Mouse (Mus musculus): Measurements from ENCODE around the gene Pip4k2b.
"Not testable (repeated sequence)": the region's sequence is repeated elsewhere in the genome, so short reads cannot be mapped to it uniquely, and the experiment has no call there.

Pip4k2b gene

DNA sequence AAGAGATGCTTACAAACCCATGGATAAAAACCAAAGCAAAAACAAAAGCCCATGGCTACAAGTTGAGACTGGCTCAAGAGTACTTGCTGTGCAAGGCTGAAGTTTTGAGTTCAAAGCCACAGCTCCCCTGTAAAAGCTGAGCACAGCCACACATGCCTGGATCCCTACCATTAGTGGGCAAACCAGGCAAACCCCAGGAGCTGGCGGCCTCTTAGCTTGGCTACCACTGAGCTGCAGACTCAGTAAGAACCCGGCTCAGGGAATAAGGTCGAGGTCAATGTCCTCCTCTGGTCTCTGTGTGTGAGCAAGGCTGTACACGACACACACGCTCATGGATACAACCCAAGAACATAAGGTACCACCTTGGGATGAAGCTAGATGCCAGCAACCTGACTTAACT, 4.0 kb upstream of the Pip4k2b start:
- no peak for DNase-seq (ENCODE audit: low spot score)

- DNase-seq (ENCODE audit: low spot score), result no peak
These were observed 3.3 kb upstream of the Pip4k2b start for GRCm38 (mm10) chr11:97747773-97748172.

- DNase-seq (ENCODE audit: low spot score), result no peak
These were observed 822 bp upstream of the Pip4k2b start for GRCm38 (mm10) chr11:97745331-97745721.

GRCm38 (mm10) chr11:97744718-97745330, 320 bp upstream of the Pip4k2b start:
- peak; percentile 99 for DNase-seq (ENCODE audit: low spot score)

DNA sequence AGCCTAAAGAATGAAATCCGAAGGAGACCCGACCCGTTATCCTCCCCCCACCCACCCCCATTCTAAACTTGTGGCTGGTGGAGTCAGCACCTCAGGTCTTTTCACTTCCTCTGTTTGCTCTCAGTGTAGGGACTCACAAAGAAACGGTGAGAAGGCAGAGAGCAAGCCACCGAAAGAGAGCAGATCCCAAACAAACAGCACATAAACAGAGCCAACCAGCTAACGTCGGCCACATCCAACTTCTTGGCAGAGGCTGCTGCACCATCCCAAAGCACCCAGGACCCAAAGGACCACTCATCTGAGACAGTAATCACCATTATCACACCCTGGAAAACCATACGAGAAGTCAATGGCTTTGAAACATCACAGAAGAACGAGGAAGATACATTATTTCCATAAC, 1.1 kb downstream of the Pip4k2b start:
- DNase-seq (ENCODE audit: low spot score), result no peak

DNA sequence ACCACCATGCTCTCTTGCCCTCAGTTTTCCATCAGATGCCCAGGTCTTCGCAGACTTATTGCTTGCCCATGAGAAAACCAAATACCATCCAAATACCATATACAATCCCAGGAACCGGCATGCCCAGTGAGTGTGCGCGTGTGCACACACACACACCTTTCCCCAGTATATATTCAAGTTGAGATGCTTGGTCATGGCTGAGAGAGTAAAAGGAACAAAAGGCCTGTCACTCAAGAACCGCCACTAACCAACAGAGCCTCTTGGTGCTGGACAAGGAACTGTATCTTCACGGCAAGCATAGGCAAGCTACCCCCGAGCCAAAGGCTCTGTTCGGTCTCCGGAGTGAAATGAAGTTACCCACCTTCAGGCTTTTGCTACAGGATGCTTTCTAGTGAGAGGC, 1.9 kb downstream of the Pip4k2b start:
- DNase-seq (ENCODE audit: low spot score), result no peak

DNA sequence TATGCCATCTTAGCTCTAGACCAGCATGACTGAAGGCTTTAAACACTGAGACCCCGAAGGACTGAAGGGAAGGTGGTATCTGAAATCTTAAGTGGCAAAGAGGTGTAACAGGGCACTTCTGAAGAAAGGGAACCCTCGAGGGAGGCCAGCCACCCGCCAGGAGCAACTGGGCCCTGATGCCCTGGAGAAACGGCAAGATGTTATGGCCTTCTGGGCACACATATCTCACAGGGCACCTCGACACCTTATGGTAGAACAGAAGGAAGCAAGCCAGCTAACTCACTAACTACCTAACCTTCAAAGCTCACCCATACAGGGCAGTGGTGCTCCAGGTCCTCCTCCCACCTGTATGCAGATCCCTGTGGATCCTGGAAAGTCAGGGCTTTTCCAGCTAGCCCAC, 2.3 kb downstream of the Pip4k2b start:
- DNase-seq (ENCODE audit: low spot score), result no peak

DNA sequence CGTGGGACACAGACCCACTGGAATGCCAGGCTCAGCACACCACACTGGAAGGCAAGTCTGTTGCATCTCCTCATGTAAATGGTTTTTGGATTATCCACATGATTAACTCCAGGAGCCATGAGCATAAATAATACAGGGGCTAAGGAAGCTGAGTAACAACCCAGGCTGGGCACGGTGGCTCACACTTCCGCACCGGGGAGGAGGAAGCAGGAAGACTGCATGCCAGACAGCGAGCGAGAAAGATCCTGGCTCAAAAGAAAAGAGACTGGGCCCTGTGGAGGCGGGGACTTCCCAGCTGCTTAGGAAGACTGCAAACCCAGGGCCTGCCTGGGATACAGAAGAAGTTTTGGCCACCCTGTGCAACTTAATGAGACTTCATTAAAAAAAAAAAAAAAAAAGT, 4.3 kb downstream of the Pip4k2b start:
- no peak for DNase-seq (ENCODE audit: low spot score)

GRCm38 (mm10) chr11:97739155-97739554, 5.3 kb downstream of the Pip4k2b start:
- no peak for DNase-seq (ENCODE audit: low spot score)

GRCm38 (mm10) chr11:97738703-97739102, 5.8 kb downstream of the Pip4k2b start:
- DNase-seq (ENCODE audit: low spot score), result no peak

DNA sequence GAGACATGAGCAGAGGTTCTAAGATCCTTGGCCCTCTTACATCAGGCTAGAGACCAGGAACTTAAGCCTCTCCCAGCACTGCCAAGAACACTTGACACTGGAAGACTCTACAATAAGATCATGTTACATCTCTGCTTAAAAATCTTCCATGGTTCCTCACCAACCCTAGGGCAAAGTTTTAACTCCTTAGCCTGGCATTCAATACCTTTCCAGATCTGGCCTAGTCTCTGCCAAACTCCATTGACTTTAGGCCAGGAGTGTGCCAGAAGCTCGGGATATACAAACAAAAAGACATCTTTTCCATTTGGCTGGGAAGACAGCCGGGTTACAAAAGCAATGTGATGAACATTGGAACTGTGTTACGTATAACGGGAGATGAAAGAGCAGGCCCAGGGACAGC, 6.9 kb downstream of the Pip4k2b start:
- DNase-seq (ENCODE audit: low spot score), result no peak

DNA sequence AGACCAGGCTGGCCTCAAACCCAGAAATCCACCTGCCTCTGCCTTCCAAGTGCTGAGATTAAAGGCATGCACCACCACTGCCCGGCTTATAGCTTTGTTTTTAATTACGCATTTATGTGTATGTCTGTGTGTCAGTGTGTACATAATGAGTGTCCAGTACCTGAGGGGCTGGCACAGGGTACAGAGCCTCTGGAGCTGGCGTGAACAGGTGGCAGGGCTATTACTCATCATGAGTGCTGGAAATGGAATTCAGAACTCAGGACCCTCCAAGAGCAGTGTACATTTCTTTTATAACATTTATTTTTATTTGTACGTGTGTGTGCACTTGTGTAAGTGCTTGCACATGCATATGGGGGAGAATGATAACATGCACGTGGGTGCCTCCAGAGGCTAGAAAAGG, 7.9 kb downstream of the Pip4k2b start:
- DNase-seq (ENCODE audit: low spot score), result no peak

GRCm38 (mm10) chr11:97734810-97735209, 9.7 kb downstream of the Pip4k2b start:
- DNase-seq (ENCODE audit: low spot score), result not testable (repeated sequence)

DNA sequence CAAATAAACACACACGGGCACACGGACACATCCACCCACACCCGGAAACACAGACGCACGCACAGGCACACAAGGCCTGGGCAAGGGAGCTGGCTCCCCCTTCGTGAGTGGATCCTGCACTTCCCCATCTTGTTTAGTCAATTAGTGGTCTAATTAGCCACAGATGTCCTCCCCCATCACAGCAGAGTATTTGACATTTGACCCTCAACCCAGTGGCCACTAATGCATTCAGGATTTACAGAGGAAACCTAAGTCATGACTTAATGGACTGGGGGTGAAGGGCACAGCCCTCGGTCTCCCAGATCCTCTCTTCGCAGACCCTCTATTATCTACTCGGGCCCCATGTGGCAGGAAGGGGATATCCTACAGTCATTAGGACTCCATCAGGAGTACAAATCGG, 10.8 kb downstream of the Pip4k2b start:
- DNase-seq (ENCODE audit: low spot score), result no peak

- DNase-seq (ENCODE audit: low spot score), result no peak
These were observed 15.8 kb downstream of the Pip4k2b start for GRCm38 (mm10) chr11:97728730-97729129.

GRCm38 (mm10) chr11:97728311-97728710, 16.2 kb downstream of the Pip4k2b start:
- DNase-seq (ENCODE audit: low spot score), result no peak

GRCm38 (mm10) chr11:97723709-97724108, 20.8 kb downstream of the Pip4k2b start:
- no peak for DNase-seq (ENCODE audit: low spot score)

DNA sequence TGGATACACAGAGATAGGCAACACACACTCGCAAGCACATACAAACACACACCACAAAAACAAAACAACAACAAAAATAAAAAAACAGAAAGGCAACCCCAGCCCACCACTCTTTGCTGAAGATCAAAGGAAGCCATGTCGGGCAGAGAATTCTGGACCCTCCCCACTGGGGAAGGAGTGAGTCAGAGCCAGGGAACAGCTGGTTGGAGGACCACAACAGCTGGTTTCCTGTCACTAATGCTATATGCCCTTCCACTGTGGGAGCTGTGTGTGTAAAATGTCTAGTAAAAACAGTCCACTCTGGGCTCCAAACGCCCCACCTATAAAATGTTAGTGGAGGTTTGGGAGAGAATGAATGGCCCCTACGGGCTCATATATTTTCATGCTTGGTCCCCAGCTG, 23.2 kb downstream of the Pip4k2b start:
- no peak for DNase-seq (ENCODE audit: low spot score)

- DNase-seq (ENCODE audit: low spot score), result no peak
These were observed 25.5 kb downstream of the Pip4k2b start for GRCm38 (mm10) chr11:97719041-97719440.

DNA sequence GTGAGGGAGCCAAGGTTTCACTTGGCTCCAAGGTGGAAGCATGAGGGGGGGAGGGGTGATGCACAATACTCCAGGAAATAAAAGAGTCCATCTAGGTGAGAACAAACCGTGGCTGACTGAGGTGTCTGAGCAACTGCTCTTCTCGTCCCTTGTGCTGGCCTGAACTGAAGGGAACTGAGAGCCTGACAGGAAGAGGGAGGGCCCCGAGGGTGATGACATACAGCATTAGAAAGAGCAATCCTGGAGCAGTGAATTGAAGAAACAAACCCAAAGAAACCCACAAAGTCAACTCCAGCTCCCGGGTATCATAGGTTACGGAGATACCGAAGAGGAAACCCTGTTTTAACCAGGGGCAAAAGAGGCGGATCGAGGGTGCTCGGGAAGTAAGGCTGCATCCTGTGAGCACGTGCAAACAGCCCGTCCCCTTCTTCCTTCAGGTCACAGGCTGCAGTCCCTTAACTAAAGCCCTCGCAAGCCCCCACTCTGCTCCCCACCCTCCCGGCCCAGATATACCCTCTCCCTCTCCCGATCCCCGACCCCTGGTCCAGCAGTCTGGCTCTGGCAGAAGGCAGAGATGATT, 26.1 kb downstream of the Pip4k2b start:
- DNase-seq (ENCODE audit: low spot score), result no peak

- no peak for DNase-seq (ENCODE audit: low spot score)
These were observed 26.9 kb downstream of the Pip4k2b start for GRCm38 (mm10) chr11:97717369-97718280.

DNA sequence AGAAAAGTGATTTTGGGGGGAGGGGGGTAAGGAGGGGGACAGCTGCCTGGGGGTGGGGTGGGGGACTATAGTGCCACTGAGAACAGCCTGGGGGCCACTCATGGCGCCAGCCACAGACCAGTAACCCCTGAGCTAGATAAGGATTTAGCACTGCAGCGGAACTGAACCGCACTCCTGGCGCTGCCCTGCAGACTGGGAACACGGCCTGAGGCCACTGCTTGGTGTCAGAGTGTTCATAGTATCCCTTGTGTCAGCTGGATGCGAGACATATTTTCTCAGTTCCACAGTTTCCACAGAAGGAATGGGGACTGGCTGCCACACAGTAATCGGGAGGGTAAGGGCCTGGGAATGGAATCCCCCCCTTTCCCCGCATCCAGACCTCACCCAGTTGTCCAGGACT, 28.5 kb downstream of the Pip4k2b start:
- no peak for DNase-seq (ENCODE audit: low spot score)

Data from spleen, adult 12 weeks (tissue).